Mouse (Mus musculus) midbrain, embryonic 16.5 days (tissue): ENCODE data around the gene Ercc2. TPM values are rescaled to one million over a fixed set of nuclear protein-coding genes. Genes with fewer than 3 reads are reported as not detected.
A peak's percentile ranks its signal among the peaks of the same experiment; 100 is the strongest.

ENCODE experiments used
- ATAC-seq: fragments of 200-750 bp; cut with Nextera tagmentation; 2 replicates; pipeline ENCODE4 v1.8.0; 2017; ENCODE audit warnings: moderate TSS enrichment
- H3K27ac ChIP-seq: fragments of 300-500 bp; sonication (generic); 2 replicates; pipeline ENCODE4 v1.5.1; 2014; ENCODE audit warnings: mild to moderate bottlenecking, low read length, mixed read lengths
- H3K27me3 ChIP-seq: fragments of 300-500 bp; sonication (generic); 2 replicates; pipeline ENCODE4 v1.6.1; 2014; ENCODE audit warnings: low read depth, low read length, mixed read lengths; ENCODE audit not compliant: control insufficient read depth, insufficient read depth
- H3K36me3 ChIP-seq: fragments of 300-500 bp; sonication (generic); 2 replicates; pipeline ENCODE4 v1.6.1; 2014; ENCODE audit warnings: mild to moderate bottlenecking, low read length, moderate library complexity, mixed read lengths; ENCODE audit not compliant: control insufficient read depth, insufficient read depth
- H3K4me1 ChIP-seq: fragments of 300-500 bp; sonication (generic); 2 replicates; pipeline ENCODE4 v1.6.1; 2014; ENCODE audit warnings: mild to moderate bottlenecking, low read length, mixed read lengths; ENCODE audit not compliant: control insufficient read depth, insufficient read depth
- H3K4me2 ChIP-seq: fragments of 300-500 bp; sonication (generic); 2 replicates; pipeline ENCODE4 v1.6.1; 2014; ENCODE audit warnings: mild to moderate bottlenecking, low read length, mixed read lengths
- H3K4me3 ChIP-seq: fragments of 300-500 bp; sonication (generic); 2 replicates; pipeline ENCODE4 v1.5.1; 2014; ENCODE audit warnings: low read depth, mild to moderate bottlenecking, low read length, moderate library complexity, mixed read lengths
- H3K9ac ChIP-seq: fragments of 300-500 bp; sonication (generic); 2 replicates; pipeline ENCODE4 v1.6.1; 2014; ENCODE audit warnings: low read depth, low read length, mixed read lengths
- H3K9me3 ChIP-seq: fragments of 300-500 bp; sonication (generic); replicated peaks from 2 replicates; pipeline ENCODE4 v1.6.1; 2014; ENCODE audit warnings: mild to moderate bottlenecking, low read length, mixed read lengths; ENCODE audit not compliant: control insufficient read depth, poor library complexity, severe bottlenecking
- WGBS: fragments of 180-500 bp; shearing (Covaris S2); extraction: QIAGEN DNeasy Blood & Tissue Kit; methylation state at CpG from one replicate; pipeline ENCODE4 v1.1.7; 2014; 5-methylcytosine and 5-hydroxymethylcytosine counted together
- polyA plus RNA-seq: library from polyadenylated mRNA; unstranded; fragments of >200 nt; fragmentation: Nextera tagmentation; extraction: Ambion mirVana; gene quantifications from 2 replicates; pipeline ENCODE4 v1.2.1, GENCODE M21; 2015

The Ercc2 gene
- polyA plus RNA-seq, 1 experiment from 2014 or later = 29.5 TPM

GRCm38 (mm10) chr7:19388699-19389413, 7.0 kb downstream of the Ercc2 start:
- no peak for ATAC-seq
- H3K27ac ChIP-seq = peak overlapping the region; percentile 71

GRCm38 (mm10) chr7:19394484-19394883, 12.7 kb downstream of the Ercc2 start:
- Histone ChIP-seq H3K4me1 (no peaks in the 10 kb centered on the region), H3K4me3 (no peak overlapping the region), H3K9ac (no peak overlapping the region), H3K4me2 (no peak overlapping the region), H3K27ac (no peak overlapping the region), H3K36me3 (peaks cover 56% of the 10 kb centered on the region), H3K9me3 (no peaks in the 10 kb centered on the region), H3K27me3 (0 out of 2 replicates have a peak, but pooled peaks cover 4% of the 10 kb centered on the region)
- WGBS = 89% methylated on average over 8 of the region's 8 CpGs
- no peak for ATAC-seq

More at GRCm38 (mm10) chr7:19388699-19389413, 7.0 kb downstream of the Ercc2 start:
- Histone ChIP-seq H3K4me1 (peaks cover 2% of the 10 kb centered on the region; the same call in 1 of the 2 replicates), H3K36me3 (peaks cover 64% of the 10 kb centered on the region), H3K9ac (0 out of 2 replicates have a peak overlapping the region, but pooled peaks have one; percentile 34), H3K27me3 (no peaks in the 10 kb centered on the region), H3K4me3 (no peak overlapping the region), H3K9me3 (no peaks in the 10 kb centered on the region), H3K4me2 (no peak overlapping the region)
- WGBS = 43% methylated on average over 9 of the region's 10 CpGs

GRCm38 (mm10) chr7:19399496-19400280, 17.9 kb downstream of the Ercc2 start:
- Histone ChIP-seq H3K4me2 (peak overlapping the region; percentile 46), H3K9me3 (no peaks in the 10 kb centered on the region), H3K4me1 (peaks cover 3% of the 10 kb centered on the region), H3K36me3 (peaks cover 11% of the 10 kb centered on the region), H3K4me3 (peak overlapping the region; percentile 20), H3K9ac (peak overlapping the region; percentile 31), H3K27ac (no peak overlapping the region), H3K27me3 (peaks cover 30% of the 10 kb centered on the region)
- no peak for ATAC-seq
- WGBS = 4% methylated on average over 26 of the region's 27 CpGs

- Histone ChIP-seq H3K27me3 (peaks cover 33% of the 10 kb centered on the region), H3K9me3 (no peaks in the 10 kb centered on the region), H3K4me2 (no peak overlapping the region), H3K4me3 (no peak overlapping the region), H3K36me3 (no peaks in the 10 kb centered on the region), H3K4me1 (peaks cover 3% of the 10 kb centered on the region), H3K9ac (no peak overlapping the region), H3K27ac (no peak overlapping the region)
- no peak for ATAC-seq
- 83% methylated on average over 4 of the region's 4 CpGs for WGBS
Measured at GRCm38 (mm10) chr7:19400946-19401345, 19.1 kb downstream of the Ercc2 start.

- H3K27ac ChIP-seq = no peak overlapping the region
- H3K9me3 ChIP-seq = no peaks in the 10 kb centered on the region
- H3K9ac ChIP-seq = no peak overlapping the region
- H3K4me1 ChIP-seq = peaks cover 3% of the 10 kb centered on the region
- no peak overlapping the region for H3K4me3 ChIP-seq
- ATAC-seq = no peak
- H3K4me2 ChIP-seq = no peak overlapping the region
- H3K27me3 ChIP-seq = peaks cover 33% of the 10 kb centered on the region
- 68% methylated on average over 9 of the region's 9 CpGs for WGBS
- no peaks in the 10 kb centered on the region for H3K36me3 ChIP-seq
Measured at GRCm38 (mm10) chr7:19402535-19403112, 20.8 kb downstream of the Ercc2 start.

- Histone ChIP-seq H3K27me3 (peaks cover 33% of the 10 kb centered on the region), H3K4me3 (peak within 1 kb of the TSS; percentile 53), H3K9ac (peak within 1 kb of the TSS; percentile 59), H3K9me3 (no peaks in the 10 kb centered on the region), H3K4me1 (peaks cover 3% of the 10 kb centered on the region), H3K27ac (no peak within 1 kb of the TSS), H3K4me2 (peak within 1 kb of the TSS; percentile 93), H3K36me3 (no peaks in the 10 kb centered on the region)
- ATAC-seq = no peak; the same call in 1 of the 2 replicates
- 1% methylated on average over 62 of the region's 62 CpGs for WGBS
Measured at GRCm38 (mm10) chr7:19403731-19404296, 22.0 kb downstream of the Ercc2 start, which contains the start of gene Klc3. TSS of gene Klc3 (minus strand) at chr7:19404104.

- Histone ChIP-seq H3K9me3 (no peaks in the 10 kb centered on the region), H3K4me3 (peak within 1 kb of the TSS; percentile 53), H3K4me2 (peak within 1 kb of the TSS; percentile 93), H3K4me1 (peaks cover 3% of the 10 kb centered on the region), H3K9ac (peak within 1 kb of the TSS; percentile 59), H3K27ac (no peak within 1 kb of the TSS), H3K27me3 (peaks cover 29% of the 10 kb centered on the region), H3K36me3 (no peaks in the 10 kb centered on the region)
- no peak for ATAC-seq
- WGBS = 53% methylated on average over 7 of the region's 7 CpGs
Measured at GRCm38 (mm10) chr7:19404476-19404875, 22.7 kb downstream of the Ercc2 start, which contains the start of gene Ckm. TSS of gene Ckm (plus strand) at chr7:19404776.

GRCm38 (mm10) chr7:19405417-19405816, 23.6 kb downstream of the Ercc2 start:
- Histone ChIP-seq H3K4me2 (peak overlapping the region; percentile 41; the same call in 1 of the 2 replicates), H3K9ac (no peak overlapping the region), H3K27ac (no peak overlapping the region), H3K9me3 (no peaks in the 10 kb centered on the region), H3K27me3 (peaks cover 26% of the 10 kb centered on the region), H3K4me3 (no peak overlapping the region), H3K36me3 (no peaks in the 10 kb centered on the region), H3K4me1 (no peaks in the 10 kb centered on the region)
- 4% methylated on average over 19 of the region's 19 CpGs for WGBS
- ATAC-seq = peak; percentile 67; the same call in 1 of the 2 replicates
